In genomic region chr9:77381565-77381964, GRCm38 (mm10) we compare ENCODE assay signal across 9 mouse cellular contexts. TPM values are rescaled to one million over a fixed set of nuclear protein-coding genes. Genes with fewer than 3 reads are reported as not detected.
DNase-seq lines count a peak whose midpoint lies in the region; ATAC-seq and TF ChIP-seq lines count a peak whose summit lies in the region.
"Had no signal": no experiment of that assay in that cellular context is flagged by ENCODE, and none has a peak within 500 bp of the region (broad histone marks: within the 10 kb centered on the region; RNA-seq: fewer than 3 reads in every experiment).

No protein-coding gene starts in this region.

- WGBS in spleen, adult 2 months: 18% methylated on average over 5 of the region's 5 CpGs
- 14% methylated on average over 5 of the region's 5 CpGs for WGBS in kidney, postnatal 0 days
- 15% methylated on average over 5 of the region's 5 CpGs for WGBS in liver, embryonic 13.5 days (ENCODE audit: insufficient replicate concordance)

- H3K27me3 ChIP-seq in spleen, adult 2 months (ENCODE audit: control insufficient read depth, insufficient read depth, low read length): no peaks in the 10 kb centered on the region
- H3K27me3 ChIP-seq in kidney, postnatal 0 days (ENCODE audit: insufficient read depth, low read length): no peaks in the 10 kb centered on the region
- no peaks in the 10 kb centered on the region for H3K27me3 ChIP-seq in liver, embryonic 13.5 days
- H3K27me3 ChIP-seq: heart, embryonic 13.5 days had no signal

- H3K4me2 ChIP-seq in kidney, postnatal 0 days (ENCODE audit: low read length): no peak overlapping the region
- no peak overlapping the region for H3K4me2 ChIP-seq in liver, embryonic 13.5 days
- H3K4me2 ChIP-seq: heart, embryonic 13.5 days had no signal

- no peak overlapping the region for H3K27ac ChIP-seq in spleen, adult 2 months (ENCODE audit: insufficient read depth, low read length)
- no peak overlapping the region for H3K27ac ChIP-seq in bone marrow macrophage, adult 2 months (ENCODE audit: insufficient read depth, low read depth, low read length)
- H3K27ac ChIP-seq in kidney, postnatal 0 days: no peak overlapping the region
- H3K27ac ChIP-seq in liver, embryonic 13.5 days: no peak overlapping the region
- H3K27ac ChIP-seq: heart, embryonic 13.5 days had no signal

- H3K9me3 ChIP-seq in kidney, postnatal 0 days (replicated peaks; ENCODE audit: low read length): no peaks in the 10 kb centered on the region
- H3K9me3 ChIP-seq in liver, embryonic 13.5 days (replicated peaks): no peaks in the 10 kb centered on the region
- H3K9me3 ChIP-seq: heart, embryonic 13.5 days had no signal

- no peak overlapping the region for H3K9ac ChIP-seq in kidney, postnatal 0 days (ENCODE audit: low read depth, low read length)
- H3K9ac ChIP-seq in liver, embryonic 13.5 days: no peak overlapping the region
- H3K9ac ChIP-seq: heart, embryonic 13.5 days had no signal

- TF ChIP-seq CTCF in spleen, adult 2 months (IDR thresholded peaks at IDR 0.05; ENCODE audit: extremely low read depth, insufficient read depth, insufficient read length, insufficient replicate concordance): peak; percentile 77; the same call in 1 of the 2 replicates
- peak; percentile 75 for TF ChIP-seq CTCF in bone marrow macrophage, adult 2 months (IDR thresholded peaks at IDR 0.05; ENCODE audit: low read depth, low read length)
- TF ChIP-seq CTCF in kidney, postnatal 0 days (IDR thresholded peaks at IDR 0.05; ENCODE audit: low read depth): peak; percentile 93

- peak in 1 of 2 experiments; percentile 31 for DNase-seq in spleen, adult 2 months (ENCODE audit: low read depth in 1 of 2, low spot score in 2 of 2)
- no peak for DNase-seq in spleen, postnatal 36 days (ENCODE audit: low spot score in 2 of 2)
- peak; percentile 9 for DNase-seq in fibroblast of lung, adult 2 months (ENCODE audit: low read depth)
- DNase-seq in kidney, postnatal 0 days (ENCODE audit: low spot score): peak; percentile 74
- peak; percentile 10 for DNase-seq in liver, embryonic 13.5 days
- peak; percentile 69 for DNase-seq in retina, postnatal 1 day
- peak; percentile 37 to 83 for DNase-seq in urinary bladder, postnatal 4 days (ENCODE audit: low spot score in 2 of 2)

- no peaks in the 10 kb centered on the region for H3K36me3 ChIP-seq in spleen, adult 2 months (ENCODE audit: control insufficient read depth, insufficient read depth, low read length)
- H3K36me3 ChIP-seq in kidney, postnatal 0 days (ENCODE audit: insufficient read depth, low read length): no peaks in the 10 kb centered on the region
- H3K36me3 ChIP-seq in liver, embryonic 13.5 days: no peaks in the 10 kb centered on the region
- H3K36me3 ChIP-seq: heart, embryonic 13.5 days had no signal

- H3K4me3 ChIP-seq in spleen, adult 2 months (ENCODE audit: extremely low read depth, insufficient read depth, insufficient read length): no peak overlapping the region
- no peak overlapping the region for H3K4me3 ChIP-seq in bone marrow macrophage, adult 2 months (ENCODE audit: insufficient read depth, low read length)
- no peak overlapping the region for H3K4me3 ChIP-seq in kidney, postnatal 0 days (replicated peaks; ENCODE audit: low read depth, low read length)
- H3K4me3 ChIP-seq in liver, embryonic 13.5 days (replicated peaks): no peak overlapping the region
- H3K4me3 ChIP-seq: heart, embryonic 13.5 days had no signal

- no peak for TF ChIP-seq POLR2A in spleen, adult 2 months (IDR thresholded peaks at IDR 0.05; ENCODE audit: low read depth, low read length)
- no peak for TF ChIP-seq POLR2A in bone marrow macrophage, adult 2 months (IDR thresholded peaks at IDR 0.05; ENCODE audit: borderline replicate concordance, low read depth, low read length)

- H3K4me1 ChIP-seq in spleen, adult 2 months (ENCODE audit: control insufficient read depth, insufficient read depth, insufficient read length): no peaks in the 10 kb centered on the region
- no peaks in the 10 kb centered on the region for H3K4me1 ChIP-seq in bone marrow macrophage, adult 2 months (ENCODE audit: control insufficient read depth, insufficient read depth, low read length)
- no peaks in the 10 kb centered on the region for H3K4me1 ChIP-seq in kidney, postnatal 0 days (replicated peaks; ENCODE audit: insufficient read depth, low read length)
- H3K4me1 ChIP-seq in liver, embryonic 13.5 days (replicated peaks): no peaks in the 10 kb centered on the region

- ATAC-seq in kidney, postnatal 0 days (replicated peaks; ENCODE audit: low FRiP score, low read depth): no peak
- ATAC-seq in liver, embryonic 13.5 days (ENCODE audit: low read depth): no peak

RNA-seq across cellular contexts. Expression of gene Mlip, which starts 28.8 kb away (rescaled TPM):
- not detected in 2 replicates for polyA plus RNA-seq in spleen, adult 2 months (2012; rRNA removed)
- polyA plus RNA-seq in bone marrow macrophage, adult 2 months (2012; ENCODE audit: insufficient read depth, insufficient read length, missing spikeins): not detected in 2 replicates
- 0.12 and 0.23 TPM in 2 replicates for polyA plus RNA-seq in kidney, postnatal 0 days (2015; fragmentation: Nextera tagmentation; extraction: Ambion mirVana)
- polyA plus RNA-seq in liver, embryonic 13.5 days (2015; fragmentation: Nextera tagmentation; extraction: Ambion mirVana): 0.28 TPM in 1 of 2 replicates, not detected in the other

Comparison
In these comparisons a context has a peak if more than half of its experiments do, and no peak if none do; other contexts are left out.
1. DNase-seq: peak in fibroblast of lung, adult 2 months (single experiment), kidney, postnatal 0 days (single experiment), liver, embryonic 13.5 days (single experiment), retina, postnatal 1 day (single experiment) and urinary bladder, postnatal 4 days (2 of 2); none in spleen, postnatal 36 days (0 of 2).
2. Peak in every context shown above with its lines, with median percentiles within 50 percentile points of each other: CTCF ChIP-seq.